Mouse (Mus musculus): ENCODE results near the gene Rrbp1. TPM values are rescaled to one million over a fixed set of nuclear protein-coding genes. Genes with fewer than 3 reads are reported as not detected.

Gene Rrbp1
- polyA plus RNA-seq, 1 experiment = 43.4 TPM

DNA sequence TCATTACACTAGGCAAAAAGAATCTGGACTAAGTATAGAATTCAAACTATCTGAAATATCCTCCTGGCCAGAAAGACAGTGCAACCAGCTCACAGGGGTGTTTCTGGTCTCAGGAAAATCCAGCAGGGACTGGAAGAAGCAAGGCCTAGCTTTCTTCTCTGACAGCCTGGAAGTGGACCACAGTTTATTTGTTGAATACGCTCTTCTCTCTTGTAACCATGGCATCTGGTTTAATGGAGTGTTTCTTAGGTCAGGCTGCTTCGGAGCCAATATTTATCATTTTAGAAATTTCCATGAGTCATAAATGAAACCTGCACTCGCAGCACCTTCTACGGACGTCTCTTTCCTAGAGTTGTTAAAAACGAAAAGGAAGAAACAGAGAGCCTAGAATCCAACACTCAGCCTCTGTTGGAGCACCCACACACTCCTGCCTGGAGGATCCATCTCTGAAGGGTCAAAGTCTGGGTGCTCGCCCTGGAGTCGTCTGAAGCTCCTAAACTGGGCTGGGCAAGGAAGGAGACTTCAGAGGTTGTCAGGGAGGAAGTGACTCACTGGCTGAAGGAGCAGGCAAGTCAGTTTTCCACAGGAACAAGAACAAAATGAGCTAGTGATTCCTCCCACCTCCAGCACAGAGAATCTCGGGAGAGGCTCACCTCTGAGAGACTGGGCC is 107.6 kb downstream of the Rrbp1 start:
- Histone ChIP-seq H3K36me3 (ENCODE audit: control insufficient read depth, insufficient read depth, low read length) (no peaks in the 10 kb centered on the region), H3K27ac (ENCODE audit: insufficient read depth, low read length) (no peak overlapping the region), H3K4me3 (ENCODE audit: extremely low read depth, insufficient read depth, insufficient read length) (no peak overlapping the region), H3K4me1 (ENCODE audit: control insufficient read depth, insufficient read depth, insufficient read length) (no peaks in the 10 kb centered on the region), H3K27me3 (ENCODE audit: control insufficient read depth, insufficient read depth, low read length) (no peaks in the 10 kb centered on the region)
- TF ChIP-seq CTCF (IDR thresholded peaks at IDR 0.05; ENCODE audit: extremely low read depth, insufficient read depth, insufficient read length, insufficient replicate concordance) = no peak
- TF ChIP-seq POLR2A (IDR thresholded peaks at IDR 0.05; ENCODE audit: low read depth, low read length) = no peak
- WGBS = 75% methylated on average over 9 of the region's 9 CpGs
- DNase-seq (ENCODE audit: low read depth in 1 of 2, low spot score in 2 of 2) = no peak

DNA sequence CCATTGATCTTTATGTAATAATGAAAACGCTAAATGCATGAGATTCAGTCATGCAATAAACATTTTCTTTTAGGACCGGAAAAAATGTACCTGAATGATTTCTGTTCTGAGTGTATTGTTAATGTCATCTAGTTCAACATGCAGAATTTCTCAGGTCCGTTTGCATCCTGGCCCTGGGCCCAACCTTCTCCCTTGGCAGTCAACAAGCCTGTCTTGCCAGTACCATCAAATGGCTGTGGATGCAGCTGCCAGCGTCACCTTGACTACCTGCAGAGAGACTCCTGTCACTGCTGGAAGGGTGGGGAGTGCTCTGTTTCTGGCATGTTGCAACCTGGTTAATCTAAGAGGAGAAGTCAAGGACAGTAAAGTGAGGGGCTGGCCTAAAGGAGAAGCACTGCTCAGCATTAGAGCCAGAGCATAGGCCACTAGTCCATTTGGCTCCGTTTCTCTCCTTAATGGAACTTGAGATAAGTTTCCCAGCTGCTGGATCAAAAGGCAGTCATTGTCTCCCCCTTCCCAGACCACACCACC is 110.2 kb downstream of the Rrbp1 start:
- no peak for DNase-seq (ENCODE audit: low read depth in 1 of 2, low spot score in 2 of 2)
- TF ChIP-seq POLR2A (IDR thresholded peaks at IDR 0.05; ENCODE audit: low read depth, low read length) (no peak), CTCF (IDR thresholded peaks at IDR 0.05; ENCODE audit: extremely low read depth, insufficient read depth, insufficient read length, insufficient replicate concordance) (no peak)
- H3K4me1 ChIP-seq (ENCODE audit: control insufficient read depth, insufficient read depth, insufficient read length) = no peaks in the 10 kb centered on the region
- no peak overlapping the region for H3K27ac ChIP-seq (ENCODE audit: insufficient read depth, low read length)
- H3K27me3 ChIP-seq (ENCODE audit: control insufficient read depth, insufficient read depth, low read length) = no peaks in the 10 kb centered on the region
- WGBS = 88% methylated on average over 5 of the region's 5 CpGs
- H3K36me3 ChIP-seq (ENCODE audit: control insufficient read depth, insufficient read depth, low read length) = no peaks in the 10 kb centered on the region
- H3K4me3 ChIP-seq (ENCODE audit: extremely low read depth, insufficient read depth, insufficient read length) = no peak overlapping the region

DNA sequence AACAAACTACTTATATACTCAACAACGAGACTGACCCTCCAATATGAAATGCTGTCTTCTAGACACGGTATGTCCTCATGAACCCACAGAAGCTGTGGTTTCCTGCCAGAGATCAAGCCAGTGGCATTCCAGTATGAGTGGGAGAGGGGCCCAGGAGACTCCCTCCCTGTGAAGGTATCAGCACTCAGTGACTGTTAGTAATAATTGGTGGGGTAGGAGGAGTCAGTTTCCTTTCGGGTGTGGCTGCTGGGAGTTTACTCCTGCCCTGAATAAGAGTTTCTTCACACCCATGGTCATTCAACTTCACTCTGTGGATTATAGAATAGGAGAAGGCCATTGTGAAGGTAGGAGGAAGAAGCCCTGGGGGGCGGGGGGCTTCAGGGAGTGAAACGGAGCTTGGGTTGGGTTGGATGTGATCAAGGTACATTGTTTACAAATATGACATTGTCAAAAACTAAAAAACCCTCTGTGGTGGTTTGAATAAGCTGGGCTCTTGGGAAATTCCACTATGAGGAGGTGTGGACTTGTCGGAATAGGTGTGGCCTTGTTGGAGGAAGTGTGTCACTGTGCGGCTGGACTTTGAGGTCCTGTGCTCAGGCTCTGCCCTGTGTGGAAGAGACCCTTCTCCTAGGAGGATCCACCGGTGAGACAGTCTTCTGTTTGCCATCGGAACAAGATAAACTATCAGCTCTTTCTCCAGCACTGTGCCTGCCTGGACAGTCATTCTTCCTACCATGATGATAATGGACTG is 111.4 kb downstream of the Rrbp1 start:
- H3K4me3 ChIP-seq (ENCODE audit: extremely low read depth, insufficient read depth, insufficient read length) = no peak overlapping the region
- 84% methylated on average over 9 of the region's 9 CpGs for WGBS
- no peaks in the 10 kb centered on the region for H3K27me3 ChIP-seq (ENCODE audit: control insufficient read depth, insufficient read depth, low read length)
- no peaks in the 10 kb centered on the region for H3K36me3 ChIP-seq (ENCODE audit: control insufficient read depth, insufficient read depth, low read length)
- DNase-seq (ENCODE audit: low read depth in 1 of 2, low spot score in 2 of 2) = no peak
- no peak overlapping the region for H3K27ac ChIP-seq (ENCODE audit: insufficient read depth, low read length)
- no peak for TF ChIP-seq POLR2A (IDR thresholded peaks at IDR 0.05; ENCODE audit: low read depth, low read length)
- no peak for TF ChIP-seq CTCF (IDR thresholded peaks at IDR 0.05; ENCODE audit: extremely low read depth, insufficient read depth, insufficient read length, insufficient replicate concordance)
- no peaks in the 10 kb centered on the region for H3K4me1 ChIP-seq (ENCODE audit: control insufficient read depth, insufficient read depth, insufficient read length)

Other genes with a start within 250 kb of the Rrbp1 start
- gene Bfsp1, start 148.1 kb downstream of the Rrbp1 start, polyA plus RNA-seq (2012; rRNA removed) = 0.31 and 0.39 TPM in 2 replicates
- 7.9 and 8.8 TPM in 2 replicates for gene Dstn, start 95.9 kb downstream of the Rrbp1 start, polyA plus RNA-seq (2012; rRNA removed)
- not detected in 2 replicates for gene Banf2, start 21.8 kb upstream of the Rrbp1 start, polyA plus RNA-seq (2012; rRNA removed)

Measured in spleen, adult 2 months (tissue).